ENCODE assay signal across 8 mouse cellular contexts in genomic region chr4:123718434-123718780, GRCm38 (mm10). TPM values are rescaled to one million over a fixed set of nuclear protein-coding genes. Genes with fewer than 3 reads are reported as not detected.
DNase-seq lines count a peak whose midpoint lies in the region; ATAC-seq and TF ChIP-seq lines count a peak whose summit lies in the region.

No protein-coding gene starts in this region.

- TF ChIP-seq CTCF in liver, postnatal 0 days (IDR thresholded peaks at IDR 0.05; ENCODE audit: low read depth), result no peak

- peaks cover 20% of the 10 kb centered on the region for H3K36me3 ChIP-seq in heart, embryonic 15.5 days
- peaks cover 2% of the 10 kb centered on the region for H3K36me3 ChIP-seq in ES-E14 (ENCODE audit: control insufficient read depth, insufficient read depth, low read length, poor library complexity, severe bottlenecking)
- H3K36me3 ChIP-seq in forebrain, embryonic 16.5 days (ENCODE audit: control insufficient read depth, insufficient read depth), result peaks cover 8% of the 10 kb centered on the region
- no peaks in the 10 kb centered on the region; the same call in 1 of the 2 replicates for H3K36me3 ChIP-seq in liver, postnatal 0 days (replicated peaks; ENCODE audit: insufficient read depth, low read length)

- no peak for ATAC-seq in heart, embryonic 15.5 days (replicated peaks; ENCODE audit: insufficient number of reproducible peaks, insufficient read depth, low FRiP score, low read depth)
- ATAC-seq in forebrain, embryonic 16.5 days, result peak; percentile 11; the same call in 1 of the 2 replicates
- ATAC-seq in liver, postnatal 0 days, result peak; percentile 39

- H3K27me3 ChIP-seq in heart, embryonic 15.5 days, result no peaks in the 10 kb centered on the region
- no peaks in the 10 kb centered on the region for H3K27me3 ChIP-seq in forebrain, embryonic 16.5 days (replicated peaks; ENCODE audit: control insufficient read depth, insufficient read depth, low read length)
- no peaks in the 10 kb centered on the region for H3K27me3 ChIP-seq in liver, postnatal 0 days (ENCODE audit: insufficient read depth, low read length)

- H3K4me3 ChIP-seq in heart, embryonic 15.5 days, result peak overlapping the region; percentile 94
- peak overlapping the region; percentile 15 to 98; a peak in 3 of 4 replicates for H3K4me3 ChIP-seq in ES-E14 (ENCODE audit: insufficient read depth in 1 of 2, low read depth in 1 of 2, low read length in 2 of 2, poor library complexity in 1 of 2, severe bottlenecking in 1 of 2)
- peak overlapping the region; percentile 77 for H3K4me3 ChIP-seq in forebrain, embryonic 16.5 days (replicated peaks; ENCODE audit: low read length)
- H3K4me3 ChIP-seq in liver, postnatal 0 days (ENCODE audit: low read depth, low read length), result peak overlapping the region; percentile 83

- no peak for DNase-seq in heart, postnatal 4 days
- DNase-seq in ES-E14 (ENCODE audit: low read depth, low spot score), result no peak
- DNase-seq in liver, postnatal 0 days, result no peak
- DNase-seq in adrenal gland, postnatal 36 days, result no peak
- DNase-seq in cerebellum, postnatal 14 days, result no peak
- DNase-seq in gastrocnemius, postnatal 4 days (ENCODE audit: low spot score in 2 of 2), result no peak

- in situ Hi-C loops in ES-E14 (cut with MboI; ENCODE audit: low sequenced_read_pairs in 2 of 2, unreplicated experiment in 2 of 2), result no loop called here

- peak overlapping the region; percentile 65 for H3K4me2 ChIP-seq in heart, embryonic 15.5 days
- peak overlapping the region; percentile 61 for H3K4me2 ChIP-seq in forebrain, embryonic 16.5 days (ENCODE audit: low read length)
- peak overlapping the region; percentile 56 for H3K4me2 ChIP-seq in liver, postnatal 0 days (ENCODE audit: low read depth, low read length)

- H3K27ac ChIP-seq in heart, embryonic 15.5 days, result peak overlapping the region; percentile 80
- no peak overlapping the region for H3K27ac ChIP-seq in ES-E14 (ENCODE audit: insufficient read depth, low read depth, low read length, poor library complexity, severe bottlenecking)
- peak overlapping the region; percentile 37; the same call in 1 of the 2 replicates for H3K27ac ChIP-seq in forebrain, embryonic 16.5 days (ENCODE audit: low read length)
- peak overlapping the region; percentile 74 for H3K27ac ChIP-seq in liver, postnatal 0 days (ENCODE audit: low read depth)

- TF ChIP-seq EP300 in liver, postnatal 0 days (IDR thresholded peaks at IDR 0.05; ENCODE audit: low read depth), result 0 out of 2 replicates have a peak, but pooled peaks have one; percentile 11

- 15% methylated on average over 7 of the region's 7 CpGs for WGBS in heart, embryonic 15.5 days
- WGBS in forebrain, embryonic 16.5 days, result 30% methylated on average over 7 of the region's 7 CpGs
- WGBS in liver, postnatal 0 days (ENCODE audit: insufficient replicate concordance), result 13% methylated on average over 7 of the region's 7 CpGs

- no peaks in the 10 kb centered on the region for H3K9me3 ChIP-seq in heart, embryonic 15.5 days (replicated peaks)
- H3K9me3 ChIP-seq in ES-E14 (ENCODE audit: control insufficient read depth, insufficient read depth, low read depth, low read length), result no peaks in the 10 kb centered on the region
- no peaks in the 10 kb centered on the region for H3K9me3 ChIP-seq in forebrain, embryonic 16.5 days (ENCODE audit: control insufficient read depth, low read length)
- no peaks in the 10 kb centered on the region for H3K9me3 ChIP-seq in liver, postnatal 0 days (ENCODE audit: low read length)

- peak overlapping the region; percentile 91 for H3K9ac ChIP-seq in heart, embryonic 15.5 days
- peak overlapping the region; percentile 29; the same call in 1 of the 2 replicates for H3K9ac ChIP-seq in ES-E14 (ENCODE audit: insufficient read depth, low read depth, low read length, poor library complexity, severe bottlenecking)
- H3K9ac ChIP-seq in forebrain, embryonic 16.5 days (replicated peaks; ENCODE audit: low read depth, low read length), result peak overlapping the region; percentile 65
- H3K9ac ChIP-seq in liver, postnatal 0 days (replicated peaks), result peak overlapping the region; percentile 2

- peaks cover 10% of the 10 kb centered on the region for H3K4me1 ChIP-seq in heart, embryonic 15.5 days (replicated peaks)
- H3K4me1 ChIP-seq in ES-E14 (ENCODE audit: control insufficient read depth in 2 of 2, insufficient read depth in 2 of 2, low read length in 2 of 2, poor library complexity in 1 of 2), result peaks cover 0 to 4% of the 10 kb centered on the region in 2 experiments; a peak in 1 of 4 replicates
- H3K4me1 ChIP-seq in forebrain, embryonic 16.5 days (replicated peaks; ENCODE audit: control insufficient read depth, insufficient read depth, low read length), result peaks cover 12% of the 10 kb centered on the region
- no peaks in the 10 kb centered on the region for H3K4me1 ChIP-seq in liver, postnatal 0 days (ENCODE audit: insufficient read depth)

TF ChIP-seq in ES-E14, 5 proteins besides CTCF, POLR2A, EP300 and RAD21:
- no peak for TF ChIP-seq HCFC1 (IDR thresholded peaks at IDR 0.05; ENCODE audit: borderline replicate concordance, insufficient read depth, low read length)
- no peak for TF ChIP-seq ZNF384 (IDR thresholded peaks at IDR 0.05; ENCODE audit: low read depth, low read length)
- no peak for TF ChIP-seq ZC3H11A (IDR thresholded peaks at IDR 0.05; ENCODE audit: borderline replicate concordance, low read depth, low read length)
- no peak for TF ChIP-seq CHD2 (IDR thresholded peaks at IDR 0.05; ENCODE audit: low read depth, low read length)
- TF ChIP-seq MAFK (IDR thresholded peaks at IDR 0.05; ENCODE audit: insufficient read depth, low read depth, low read length), result no peak

RNA-seq across cellular contexts. Expression of gene Ndufs5, which starts 0.4 kb away (rescaled TPM):
- polyA plus RNA-seq in heart, embryonic 15.5 days (2015; fragmentation: Nextera tagmentation; extraction: Ambion mirVana), result 423 and 551 TPM in 2 replicates
- total RNA-seq in heart, postnatal 4 days (2021), result 100 to 1,000 TPM; 273 to 301 TPM
- 72.8 and 92.9 TPM in 2 replicates for total RNA-seq in ES-E14 (2012; rRNA removed)
- polyA plus RNA-seq in forebrain, embryonic 16.5 days (2015; fragmentation: Nextera tagmentation; extraction: Ambion mirVana), result 348 and 362 TPM in 2 replicates
- polyA plus RNA-seq in liver, postnatal 0 days (2015; fragmentation: Nextera tagmentation; extraction: Ambion mirVana), result 257 and 261 TPM in 2 replicates
- total RNA-seq in adrenal gland, postnatal 36 days (2021), result 100 to 1,000 TPM; 236 to 258 TPM
- total RNA-seq in gastrocnemius, postnatal 4 days (2021), result 100 to 1,000 TPM; 200 to 214 TPM

RNA-seq across cellular contexts. Expression of gene Akirin1, which starts 31.7 kb away (rescaled TPM):
- polyA plus RNA-seq in heart, embryonic 15.5 days (2015; fragmentation: Nextera tagmentation; extraction: Ambion mirVana), result 42.5 and 48.7 TPM in 2 replicates
- 10 to 100 TPM; 46.2 to 46.7 TPM for total RNA-seq in heart, postnatal 4 days (2021)
- 30.8 and 32.1 TPM in 2 replicates for total RNA-seq in ES-E14 (2012; rRNA removed)
- 74.1 and 74.6 TPM in 2 replicates for polyA plus RNA-seq in forebrain, embryonic 16.5 days (2015; fragmentation: Nextera tagmentation; extraction: Ambion mirVana)
- 21.2 and 22.7 TPM in 2 replicates for polyA plus RNA-seq in liver, postnatal 0 days (2015; fragmentation: Nextera tagmentation; extraction: Ambion mirVana)
- 10 to 100 TPM; 62.6 to 74.8 TPM for total RNA-seq in adrenal gland, postnatal 36 days (2021)
- total RNA-seq in gastrocnemius, postnatal 4 days (2021), result 10 to 100 TPM; 24.5 to 27.4 TPM

RNA-seq across cellular contexts. Expression of gene Macf1, which starts 34.2 kb away (rescaled TPM):
- polyA plus RNA-seq in heart, embryonic 15.5 days (2015; fragmentation: Nextera tagmentation; extraction: Ambion mirVana), result 51.0 and 51.1 TPM in 2 replicates
- total RNA-seq in heart, postnatal 4 days (2021), result 100 to 1,000 TPM; 431 to 441 TPM
- total RNA-seq in ES-E14 (2012; rRNA removed), result 277 and 354 TPM in 2 replicates
- polyA plus RNA-seq in forebrain, embryonic 16.5 days (2015; fragmentation: Nextera tagmentation; extraction: Ambion mirVana), result 75.0 and 82.9 TPM in 2 replicates
- 9.8 and 11.3 TPM in 2 replicates for polyA plus RNA-seq in liver, postnatal 0 days (2015; fragmentation: Nextera tagmentation; extraction: Ambion mirVana)
- total RNA-seq in adrenal gland, postnatal 36 days (2021), result 100 to 1,000 TPM; 150 to 174 TPM
- total RNA-seq in gastrocnemius, postnatal 4 days (2021), result 100 to 1,000 TPM; 209 TPM

Comparison
In these comparisons a context has a peak if more than half of its experiments do, and no peak if none do; other contexts are left out.
1. H3K9ac ChIP-seq: peak in every context shown above with its lines; median percentile 91 in heart, embryonic 15.5 days; 65 in forebrain, embryonic 16.5 days; 29 in ES-E14; 2 in liver, postnatal 0 days.